In genomic region chr10:21085044-21085443, GRCm38 (mm10) we compare ENCODE assay signal across 21 mouse cellular contexts.
"Had no signal": no experiment of that assay in that cellular context is flagged by ENCODE, and none has a peak within 500 bp of the region (broad histone marks: within the 10 kb centered on the region; RNA-seq: fewer than 3 reads in every experiment).

No protein-coding gene starts in this region.

- DNase-seq: liver, embryonic 13.5 days; liver, postnatal 0 days; lung, adult 2 months; lung, postnatal 14 days; lung, postnatal 36 days; right cerebral cortex, adult 18-20 months; right cerebral cortex, postnatal 14 days; thymus, adult 2 months; thymus, postnatal 25 days; thymus, postnatal 4 days had no signal

- H3K4me2 ChIP-seq: liver, embryonic 11.5 days; liver, embryonic 13.5 days; liver, embryonic 15.5 days; lung, embryonic 15.5 days; neural tube, embryonic 13.5 days; neural tube, embryonic 15.5 days; stomach, embryonic 15.5 days had no signal

- H3K36me3 ChIP-seq: liver, embryonic 13.5 days; liver, embryonic 15.5 days; lung, embryonic 15.5 days; stomach, embryonic 15.5 days had no signal

- ATAC-seq: liver, postnatal 0 days; lung, postnatal 0 days had no signal

- H3K4me1 ChIP-seq: liver, embryonic 13.5 days; liver, embryonic 15.5 days; neural tube, embryonic 15.5 days; stomach, embryonic 15.5 days had no signal

- H3K27me3 ChIP-seq: liver, embryonic 13.5 days; liver, embryonic 15.5 days; lung, embryonic 15.5 days; megakaryocyte, embryonic 14.5 days; neural tube, embryonic 15.5 days; stomach, embryonic 15.5 days had no signal

- H3K9me3 ChIP-seq: liver, embryonic 13.5 days; liver, embryonic 15.5 days; lung, embryonic 15.5 days; neural tube, embryonic 13.5 days; neural tube, embryonic 15.5 days; stomach, embryonic 15.5 days had no signal

- H3K4me3 ChIP-seq: liver, embryonic 13.5 days; liver, embryonic 15.5 days; lung, embryonic 15.5 days; megakaryocyte, embryonic 14.5 days; myocyte; neural tube, embryonic 13.5 days; neural tube, embryonic 15.5 days; stomach, embryonic 15.5 days had no signal

- H3K27ac ChIP-seq: liver, embryonic 13.5 days; liver, embryonic 15.5 days; lung, embryonic 15.5 days; macrophage; neural tube, embryonic 13.5 days; neural tube, embryonic 15.5 days; stomach, embryonic 15.5 days; stomach, postnatal 0 days had no signal

- H3K9ac ChIP-seq: liver, embryonic 13.5 days; liver, embryonic 15.5 days; liver, postnatal 0 days; lung, embryonic 15.5 days; neural tube, embryonic 13.5 days; neural tube, embryonic 15.5 days; stomach, embryonic 15.5 days had no signal
